Mouse (Mus musculus) liver, adult 2 months (tissue): ENCODE data around the gene Ttc29. TPM values are rescaled to one million over a fixed set of nuclear protein-coding genes. Genes with fewer than 3 reads are reported as not detected.

ENCODE experiments used
- DNase-seq: peaks from one replicate; pipeline ENCODE4 v3.0.0-alpha.2; 2011; ENCODE audit warnings: low read depth, low spot score; ENCODE audit errors: extremely low read depth
- H3K27ac ChIP-seq: fragments of 200-500 bp; replicated peaks from 2 replicates; pipeline ENCODE4 v1.5.1; 2012; ENCODE audit warnings: low read depth, mild to moderate bottlenecking, control low read depth, inconsistent platforms, low read length; ENCODE audit not compliant: insufficient read depth
- H3K27me3 ChIP-seq: fragments of 200-500 bp; 2 replicates; pipeline ENCODE4 v1.6.1; 2012; ENCODE audit warnings: mild to moderate bottlenecking, moderate library complexity, low read length, inconsistent platforms; ENCODE audit not compliant: control insufficient read depth, insufficient read depth
- H3K36me3 ChIP-seq: fragments of 200-500 bp; 2 replicates; pipeline ENCODE4 v1.6.1; 2012; ENCODE audit warnings: low read length, inconsistent platforms; ENCODE audit not compliant: control insufficient read depth, insufficient read depth
- H3K4me1 ChIP-seq: fragments of 200-500 bp; 2 replicates; pipeline ENCODE4 v1.6.1; 2011; ENCODE audit warnings: low read length; ENCODE audit not compliant: control insufficient read depth, insufficient read depth
- H3K4me3 ChIP-seq: fragments of 200-500 bp; 2 replicates; pipeline ENCODE4 v1.5.1; 2011; ENCODE audit warnings: low read depth, mild to moderate bottlenecking, control low read depth, low read length, moderate library complexity; ENCODE audit not compliant: insufficient read depth
- H3K79me2 ChIP-seq: fragments of 200-500 bp; 2 replicates; pipeline ENCODE4 v1.6.1; 2012; ENCODE audit warnings: inconsistent platforms, mild to moderate bottlenecking, low read length, moderate library complexity; ENCODE audit not compliant: control insufficient read depth, insufficient read depth
- H3K9ac ChIP-seq: fragments of 200-500 bp; 2 replicates; pipeline ENCODE4 v1.6.1; 2012; ENCODE audit warnings: low read depth, mild to moderate bottlenecking, control low read depth, inconsistent platforms, low read length
- CTCF ChIP-seq: fragments of 200-500 bp; IDR thresholded peaks from 2 replicates; pipeline ENCODE4 v1.5.1; 2011; ENCODE audit warnings: low read depth, low read length, control low read depth
- POLR2A ChIP-seq: fragments of 200-500 bp; IDR thresholded peaks from 2 replicates; pipeline ENCODE4 v1.6.1; 2011; ENCODE audit warnings: low read length, control low read depth; ENCODE audit not compliant: insufficient read depth; ENCODE audit errors: extremely low read depth
- WGBS: fragments of 180-500 bp; shearing (Covaris S2); methylation state at CpG from one replicate; pipeline ENCODE4 v1.1.7; 2018; 5-methylcytosine and 5-hydroxymethylcytosine counted together
- polyA plus RNA-seq: library from polyadenylated mRNA; depleted of rRNA; stranded (reverse); fragments of >200 nt; gene quantifications from 2 replicates; pipeline ENCODE4 v1.2.3, GENCODE M21; 2012
- total RNA-seq: library from RNA; depleted of rRNA; stranded (reverse); fragments of >200 nt; gene quantifications from 2 replicates; pipeline ENCODE4 v1.2.3, GENCODE M21; 2014

Gene Ttc29
- total and polyA plus RNA-seq, 2 experiments, result not detected

DNA sequence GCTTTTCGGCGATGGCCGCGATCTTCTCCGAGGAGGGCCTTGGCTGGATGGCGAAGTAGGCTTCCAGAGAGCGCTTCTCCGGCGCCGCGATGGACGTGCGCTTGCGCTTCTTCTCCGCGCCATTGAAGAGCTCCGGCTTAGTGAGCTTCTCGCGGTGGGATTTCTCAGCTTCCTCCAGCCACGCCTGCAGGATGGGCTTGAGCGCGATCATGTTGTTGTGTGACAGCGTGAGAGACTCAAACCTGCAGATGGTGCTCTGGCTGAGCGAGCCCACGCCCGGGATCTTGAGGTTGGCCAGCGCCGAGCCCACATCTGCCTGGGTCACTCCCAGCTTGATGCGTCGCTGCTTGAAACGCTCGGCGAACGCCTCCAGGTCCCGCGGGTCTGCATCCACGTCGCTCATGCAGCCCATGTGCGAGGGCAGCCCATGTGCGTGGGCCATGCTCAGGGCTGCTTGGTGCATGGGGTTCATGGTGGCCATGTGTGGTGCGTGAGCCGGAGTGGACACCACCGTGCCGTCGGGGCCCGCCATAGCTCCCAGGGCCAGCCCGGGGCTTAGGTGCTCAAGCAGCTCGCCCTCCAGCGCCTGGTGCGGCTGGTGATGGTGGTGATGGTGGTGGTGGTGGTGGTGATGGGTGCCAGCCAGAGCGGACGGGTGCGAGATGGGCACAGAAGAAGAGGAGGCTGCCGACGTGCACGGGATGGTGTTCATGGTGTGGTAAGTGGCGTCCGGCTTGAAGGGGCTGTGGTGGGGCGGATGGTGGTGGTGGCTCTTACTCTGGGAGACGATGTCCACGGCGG is 221.9 kb downstream of the Ttc29 start:
- Histone ChIP-seq H3K9ac (no peak overlapping the region), H3K27me3 (peaks cover 20% of the 10 kb centered on the region), H3K4me3 (no peak overlapping the region), H3K79me2 (no peaks in the 10 kb centered on the region), H3K4me1 (no peaks in the 10 kb centered on the region), H3K27ac (no peak overlapping the region), H3K36me3 (no peaks in the 10 kb centered on the region)
- TF ChIP-seq POLR2A, result no peak
- no peak for TF ChIP-seq CTCF
- 3% methylated on average over 62 of the region's 62 CpGs for WGBS
- no peak for DNase-seq

DNA sequence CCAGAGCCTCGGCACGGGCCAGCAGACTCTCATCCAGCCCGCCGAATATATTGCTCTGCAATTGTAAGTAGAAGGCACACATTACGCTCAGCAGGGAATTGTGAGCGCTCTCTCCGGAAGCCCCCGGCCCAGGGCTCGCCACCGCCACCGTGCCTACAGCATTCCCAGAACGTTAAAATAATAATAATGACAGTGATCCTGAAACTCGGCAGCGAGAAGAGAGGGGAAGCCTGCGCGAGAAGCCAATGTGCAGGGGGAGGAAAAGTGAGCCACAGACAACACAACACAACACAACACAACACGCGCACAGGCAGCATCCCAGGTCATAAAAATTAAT is 222.5 kb downstream of the Ttc29 start:
- WGBS, result 3% methylated on average over 18 of the region's 18 CpGs
- H3K4me3 ChIP-seq, result no peak overlapping the region
- DNase-seq, result no peak
- H3K9ac ChIP-seq, result no peak overlapping the region
- no peaks in the 10 kb centered on the region for H3K36me3 ChIP-seq
- no peaks in the 10 kb centered on the region for H3K4me1 ChIP-seq
- H3K27me3 ChIP-seq, result peaks cover 20% of the 10 kb centered on the region
- H3K27ac ChIP-seq, result no peak overlapping the region
- H3K79me2 ChIP-seq, result no peaks in the 10 kb centered on the region
- TF ChIP-seq CTCF (no peak), POLR2A (no peak)

DNA sequence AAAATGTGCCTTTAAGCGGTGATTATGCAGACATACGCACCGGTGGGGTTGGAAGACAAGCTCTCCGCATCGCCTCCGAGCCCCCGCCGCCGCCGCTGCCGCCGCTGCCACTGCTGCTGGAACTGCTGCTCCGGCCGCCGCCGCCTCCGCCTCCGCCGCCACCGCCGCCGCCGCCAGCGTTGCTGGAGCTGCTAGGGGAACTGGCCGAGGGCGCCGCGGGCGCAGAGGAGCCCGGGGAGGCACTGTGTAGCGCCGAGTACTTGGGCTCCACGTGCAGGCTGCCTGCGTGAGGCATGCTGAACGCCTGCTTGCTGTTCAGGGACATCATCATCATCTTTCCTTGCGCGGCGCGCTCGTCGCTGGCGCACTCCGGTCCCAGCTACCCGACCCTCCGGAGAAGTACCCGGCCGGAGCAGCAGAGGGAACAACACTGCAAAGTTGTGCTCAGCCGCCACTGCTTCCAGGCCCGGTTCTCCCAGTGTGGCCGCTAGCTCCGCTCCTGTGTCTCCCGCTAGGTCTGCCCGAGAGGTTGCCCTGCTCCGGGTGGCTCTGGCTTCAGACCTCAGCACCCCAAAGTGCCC is 223.1 kb downstream of the Ttc29 start, which contains the start of gene Pou4f2:
Gene Pou4f2, minus strand, starts transcription at position 575 of the 581 bp plus-strand sequence.
- no peak within 1 kb of the TSS for H3K4me3 ChIP-seq
- no peak within 1 kb of the TSS for H3K27ac ChIP-seq
- DNase-seq, result no peak
- no peaks in the 10 kb centered on the region for H3K4me1 ChIP-seq
- no peaks in the 10 kb centered on the region for H3K79me2 ChIP-seq
- 2% methylated on average over 54 of the region's 54 CpGs for WGBS
- H3K9ac ChIP-seq, result no peak within 1 kb of the TSS
- TF ChIP-seq POLR2A (no peak), CTCF (no peak)
- H3K36me3 ChIP-seq, result no peaks in the 10 kb centered on the region
- peaks cover 20% of the 10 kb centered on the region for H3K27me3 ChIP-seq

DNA sequence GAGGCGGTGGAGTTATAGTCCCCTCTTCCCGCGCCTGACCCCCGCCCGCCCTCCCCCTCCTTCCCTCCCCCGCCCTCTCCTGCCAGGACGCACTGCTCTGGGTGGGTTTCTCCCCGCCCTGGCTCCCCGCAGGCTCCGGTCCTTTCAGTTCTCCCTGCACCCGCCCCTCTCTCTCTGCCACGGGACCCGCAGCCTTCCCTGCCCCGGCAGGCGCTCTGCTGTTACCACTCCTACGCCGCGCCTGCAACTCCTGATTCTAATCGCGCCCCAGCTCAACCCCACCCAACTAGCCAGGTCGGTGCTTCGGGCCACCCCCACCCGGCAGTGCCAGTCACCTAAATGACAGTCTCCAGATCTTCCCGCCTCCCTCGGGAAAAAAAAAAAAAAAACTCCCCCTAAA is 223.6 kb downstream of the Ttc29 start:
- 4% methylated on average over 23 of the region's 25 CpGs for WGBS
- H3K4me1 ChIP-seq, result no peaks in the 10 kb centered on the region
- H3K36me3 ChIP-seq, result no peaks in the 10 kb centered on the region
- H3K79me2 ChIP-seq, result no peaks in the 10 kb centered on the region
- H3K27ac ChIP-seq, result no peak overlapping the region
- no peak overlapping the region for H3K4me3 ChIP-seq
- H3K9ac ChIP-seq, result no peak overlapping the region
- TF ChIP-seq POLR2A, result no peak
- peaks cover 20% of the 10 kb centered on the region for H3K27me3 ChIP-seq
- no peak for DNase-seq

DNA sequence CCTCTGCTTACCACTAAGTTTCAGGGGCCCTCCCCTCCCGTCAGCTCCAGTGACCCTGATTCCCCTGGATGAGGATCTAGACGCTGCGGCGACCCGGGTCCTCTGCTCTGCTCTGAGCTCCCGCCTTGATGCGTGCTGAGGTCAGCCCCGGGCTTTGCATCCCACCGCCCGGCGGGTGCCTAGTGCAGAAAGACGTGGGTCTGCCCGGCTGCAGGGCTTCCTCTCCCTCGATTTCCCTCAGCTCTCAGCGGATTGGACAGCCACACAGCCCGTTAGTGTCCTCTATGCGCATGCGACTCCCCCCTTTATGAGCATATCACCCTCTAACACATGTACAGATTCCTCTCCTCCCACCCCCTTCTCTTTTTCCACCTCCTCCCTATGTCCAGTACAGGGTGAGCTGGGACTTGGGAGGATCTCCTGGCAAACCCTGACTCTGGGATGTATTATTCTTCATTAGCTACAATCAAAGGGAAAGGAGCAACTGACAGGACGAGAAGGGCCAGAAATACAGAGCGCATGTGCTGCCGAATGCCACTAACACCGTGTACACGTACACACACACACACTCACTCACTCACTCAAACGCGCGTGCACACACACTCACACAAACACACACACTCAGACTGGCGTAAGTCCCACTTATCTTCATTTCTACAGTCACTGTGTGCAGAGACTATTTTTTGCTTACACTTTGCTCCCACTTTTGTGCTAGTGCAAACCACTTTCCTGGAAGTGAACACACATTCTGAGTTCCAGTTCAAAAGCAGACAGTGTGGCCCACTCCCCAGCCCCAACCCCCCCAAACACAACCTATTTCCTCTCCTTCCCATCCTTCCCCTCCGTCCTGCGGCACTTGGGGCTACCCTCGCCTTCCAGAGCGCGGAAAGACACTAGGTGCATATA is 224.3 kb downstream of the Ttc29 start:
- H3K4me1 ChIP-seq, result no peaks in the 10 kb centered on the region
- H3K36me3 ChIP-seq, result no peaks in the 10 kb centered on the region
- DNase-seq, result no peak
- TF ChIP-seq CTCF (no peak), POLR2A (no peak)
- peaks cover 19% of the 10 kb centered on the region for H3K27me3 ChIP-seq
- no peak overlapping the region for H3K9ac ChIP-seq
- H3K27ac ChIP-seq, result no peak overlapping the region
- WGBS, result 6% methylated on average over 32 of the region's 32 CpGs
- no peaks in the 10 kb centered on the region for H3K79me2 ChIP-seq
- H3K4me3 ChIP-seq, result no peak overlapping the region
